Mouse (Mus musculus): ENCODE data around the gene Slc1a2.

DNA sequence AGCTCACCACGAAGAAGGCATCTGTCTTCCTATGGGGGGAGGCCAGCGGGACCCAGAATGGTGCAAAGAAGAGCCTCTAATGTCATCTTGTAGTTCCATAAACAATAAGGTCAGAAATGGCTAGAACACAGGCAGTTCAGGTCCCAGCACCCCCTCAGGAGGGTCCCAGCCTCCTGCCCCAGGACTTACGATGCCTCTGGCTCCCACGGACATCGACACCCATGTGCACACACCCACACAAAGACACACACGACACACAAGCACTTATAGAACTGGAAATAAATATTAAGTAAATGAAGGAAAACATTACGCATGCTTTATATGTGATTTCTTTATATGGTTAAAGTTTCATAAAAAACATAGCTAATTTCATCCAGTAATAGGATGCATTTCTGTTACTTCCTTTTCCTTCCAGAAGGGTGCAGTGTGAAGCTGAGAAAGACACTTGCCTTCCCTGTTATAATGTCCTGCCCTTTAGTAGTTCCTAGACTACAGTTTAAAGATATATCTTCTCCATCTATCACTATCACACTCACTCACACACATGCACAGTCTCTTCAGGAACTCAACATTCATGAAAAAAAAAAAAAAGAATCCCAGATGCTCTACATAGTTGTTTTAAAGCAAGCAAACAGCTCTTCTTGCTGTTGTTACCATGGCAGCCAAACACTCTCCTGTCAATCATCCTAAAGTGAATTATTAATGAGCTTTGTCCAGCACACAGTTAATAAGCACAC lies 27.1 kb downstream of the Slc1a2 start:
- no peak for TF ChIP-seq CTCF (conservative IDR thresholded peaks at IDR 0.05; ENCODE audit: low read length)
- TF ChIP-seq POU5F1 (IDR thresholded peaks at IDR 0.05; ENCODE audit: borderline replicate concordance, low read length), result no peak
